Mouse (Mus musculus) ES-Bruce4 (cell line): ENCODE measurements around the gene Scd3.

Experiments used
- CTCF ChIP-seq: IDR thresholded peaks from one replicate; pipeline ENCODE4 v1.8.1; 2011; ENCODE audit warnings: low read depth, low read length
- POLR2A ChIP-seq: IDR thresholded peaks from one replicate; pipeline ENCODE4 v1.8.1; 2011; ENCODE audit warnings: low read length; ENCODE audit not compliant: insufficient read depth

DNA sequence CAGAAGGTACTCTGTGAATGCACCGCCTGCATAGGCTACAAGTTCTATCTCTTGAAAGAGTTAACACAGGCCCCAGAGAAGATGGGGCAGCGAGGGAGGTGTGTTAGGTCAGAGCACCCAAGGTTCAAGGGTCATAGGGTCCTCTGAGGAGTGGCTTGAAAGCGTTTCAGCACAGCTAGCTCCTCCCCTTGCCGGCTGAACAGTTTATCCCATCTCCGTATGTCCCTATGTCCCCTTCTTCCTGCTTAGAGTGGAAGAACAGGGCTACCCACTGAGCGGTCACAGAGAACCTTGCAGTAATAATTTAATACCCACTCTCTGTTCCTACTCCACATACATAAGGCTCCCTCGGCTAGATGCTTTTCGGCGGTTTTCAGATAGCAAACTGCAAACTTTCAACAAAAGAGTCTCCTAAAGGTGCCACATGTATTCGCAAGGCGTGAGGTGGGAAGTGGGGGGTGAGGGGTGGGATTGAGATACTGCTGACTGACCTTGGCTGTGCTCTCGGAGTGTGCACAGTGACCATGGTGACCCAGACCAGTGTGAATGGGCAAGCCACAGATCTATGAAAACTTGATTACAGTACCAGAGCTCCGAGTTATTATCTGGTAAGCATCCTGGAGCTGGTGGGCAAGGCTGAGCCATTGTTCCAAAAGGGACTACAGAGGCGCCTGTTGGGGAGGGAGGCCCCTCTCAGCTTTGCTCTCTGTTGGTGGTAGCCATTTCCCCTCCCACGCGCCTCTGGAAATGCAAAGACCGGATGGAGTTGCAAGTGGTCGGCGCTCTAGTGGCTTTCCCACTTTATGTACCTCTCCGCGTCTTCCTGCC is 90.1 kb downstream of the Scd3 start, which contains the start of gene Scd2:
- TF ChIP-seq POLR2A (no peak), CTCF (no peak)
